Mouse (Mus musculus): ENCODE measurements around the gene Ncbp2.

The Ncbp2 gene

GRCm38 (mm10) chr16:31948345-31948774 is at the start of gene Ncbp2, which contains the start of gene 0610012G03Rik:
Ncbp2 (plus strand) TSS chr16:31948513.
0610012G03Rik (minus strand) TSS chr16:31948494.
- DNase-seq, result peak; percentile 90

- no peak for DNase-seq
Observed at GRCm38 (mm10) chr16:31898546-31899326, 49.6 kb upstream of the Ncbp2 start.

- DNase-seq, result no peak
Observed at GRCm38 (mm10) chr16:31901886-31902285, 46.4 kb upstream of the Ncbp2 start.

- DNase-seq, result no peak
Observed at GRCm38 (mm10) chr16:31903239-31903638, 45.1 kb upstream of the Ncbp2 start.

- DNase-seq, result no peak
Observed at GRCm38 (mm10) chr16:31905331-31905730, 43.0 kb upstream of the Ncbp2 start.

GRCm38 (mm10) chr16:31905891-31906825 is 42.2 kb upstream of the Ncbp2 start:
- DNase-seq, result no peak

- DNase-seq, result no peak
Observed at GRCm38 (mm10) chr16:31906896-31907295, 41.4 kb upstream of the Ncbp2 start.

GRCm38 (mm10) chr16:31908959-31909358 is 39.4 kb upstream of the Ncbp2 start:
- DNase-seq, result no peak

GRCm38 (mm10) chr16:31910281-31910847 is 37.9 kb upstream of the Ncbp2 start:
- DNase-seq, result no peak

GRCm38 (mm10) chr16:31917776-31918175 is 30.5 kb upstream of the Ncbp2 start:
- peak; percentile 22 for DNase-seq

- peak; percentile 49 for DNase-seq
Observed at GRCm38 (mm10) chr16:31918248-31918724, 30.0 kb upstream of the Ncbp2 start.

- no peak for DNase-seq
Observed at GRCm38 (mm10) chr16:31924368-31924767, 23.9 kb upstream of the Ncbp2 start.

GRCm38 (mm10) chr16:31926091-31926490 is 22.2 kb upstream of the Ncbp2 start:
- DNase-seq, result no peak

- no peak for DNase-seq
Observed at GRCm38 (mm10) chr16:31926547-31927182, 21.6 kb upstream of the Ncbp2 start.

- DNase-seq, result no peak
Observed at GRCm38 (mm10) chr16:31927412-31927811, 20.9 kb upstream of the Ncbp2 start.

- DNase-seq, result no peak
Observed at GRCm38 (mm10) chr16:31931330-31931729, 17.0 kb upstream of the Ncbp2 start.

- DNase-seq, result no peak
Observed at GRCm38 (mm10) chr16:31932255-31932654, 16.1 kb upstream of the Ncbp2 start.

- DNase-seq, result peak; percentile 71
Observed at GRCm38 (mm10) chr16:31932840-31933697, 15.2 kb upstream of the Ncbp2 start.

- peak; percentile 31 for DNase-seq
Observed at GRCm38 (mm10) chr16:31933751-31934549, 14.4 kb upstream of the Ncbp2 start, which contains the start of gene Pigz. Pigz (plus strand) TSS chr16:31933851.

- no peak for DNase-seq
Observed at GRCm38 (mm10) chr16:31934550-31935010, 13.7 kb upstream of the Ncbp2 start.
